Mouse (Mus musculus) liver, postnatal 0 days (tissue): Measurements from ENCODE around the gene Cox6a1. TPM values are rescaled to one million over a fixed set of nuclear protein-coding genes. Genes with fewer than 3 reads are reported as not detected.

Experiments
- ATAC-seq: fragments of 200-750 bp; cut with Nextera tagmentation; 2 replicates; pipeline ENCODE4 v1.8.0; 2017; ENCODE audit warnings: mild to moderate bottlenecking, moderate library complexity
- DNase-seq: peaks from one replicate; pipeline ENCODE4 v3.0.0-alpha.2; 2016
- H3K27ac ChIP-seq: fragments of 300-500 bp; sonication (generic); 2 replicates; pipeline ENCODE4 v1.5.1; 2014; ENCODE audit warnings: antibody characterized with exemption, moderate library complexity, mild to moderate bottlenecking, low read depth
- H3K27me3 ChIP-seq: fragments of 300-500 bp; sonication (generic); 2 replicates; pipeline ENCODE4 v1.6.1; 2014; ENCODE audit warnings: low read length, control low read depth, mixed read lengths; ENCODE audit not compliant: insufficient read depth
- H3K36me3 ChIP-seq: fragments of 300-500 bp; sonication (generic); replicated peaks from 2 replicates; pipeline ENCODE4 v1.6.1; 2014; ENCODE audit warnings: mild to moderate bottlenecking, control low read depth, low read length, moderate library complexity, mixed read lengths; ENCODE audit not compliant: insufficient read depth
- H3K4me1 ChIP-seq: fragments of 300-500 bp; sonication (generic); 2 replicates; pipeline ENCODE4 v1.6.1; 2014; ENCODE audit warnings: antibody characterized with exemption, mild to moderate bottlenecking, control low read depth; ENCODE audit not compliant: insufficient read depth
- H3K4me2 ChIP-seq: fragments of 300-500 bp; sonication (generic); 2 replicates; pipeline ENCODE4 v1.6.1; 2014; ENCODE audit warnings: low read depth, mild to moderate bottlenecking, low read length, moderate library complexity, mixed read lengths
- H3K4me3 ChIP-seq: fragments of 300-500 bp; sonication (generic); 2 replicates; pipeline ENCODE4 v1.5.1; 2014; ENCODE audit warnings: low read depth, low read length
- H3K9ac ChIP-seq: fragments of 300-500 bp; sonication (generic); replicated peaks from 2 replicates; pipeline ENCODE4 v1.6.1; 2014; ENCODE audit warnings: mild to moderate bottlenecking, moderate library complexity
- H3K9me3 ChIP-seq: fragments of 300-500 bp; sonication (generic); 2 replicates; pipeline ENCODE4 v1.6.1; 2016; ENCODE audit warnings: mild to moderate bottlenecking, control low read depth, low read length, mixed read lengths
- CTCF ChIP-seq: sonication (generic); IDR thresholded peaks from 2 replicates; pipeline ENCODE4 v1.5.1; 2016; ENCODE audit warnings: antibody characterized with exemption, low read depth
- EP300 ChIP-seq: IDR thresholded peaks from 2 replicates; pipeline ENCODE4 v1.6.1; 2016; ENCODE audit warnings: antibody characterized with exemption, low read depth, mild to moderate bottlenecking
- WGBS: fragments of 180-500 bp; shearing (Covaris S2); extraction: QIAGEN DNeasy Blood & Tissue Kit; methylation state at CpG from one replicate; pipeline ENCODE4 v1.1.7; 2014; ENCODE audit not compliant: insufficient replicate concordance; 5-methylcytosine and 5-hydroxymethylcytosine counted together
- polyA plus RNA-seq: library from polyadenylated mRNA; unstranded; fragments of >200 nt; fragmentation: Nextera tagmentation; extraction: Ambion mirVana; gene quantifications from 2 replicates; pipeline ENCODE4 v1.2.1, GENCODE M21; 2015

Cox6a1 gene
- polyA plus RNA-seq, 1 experiment from 2014 or later = 952 TPM

DNA sequence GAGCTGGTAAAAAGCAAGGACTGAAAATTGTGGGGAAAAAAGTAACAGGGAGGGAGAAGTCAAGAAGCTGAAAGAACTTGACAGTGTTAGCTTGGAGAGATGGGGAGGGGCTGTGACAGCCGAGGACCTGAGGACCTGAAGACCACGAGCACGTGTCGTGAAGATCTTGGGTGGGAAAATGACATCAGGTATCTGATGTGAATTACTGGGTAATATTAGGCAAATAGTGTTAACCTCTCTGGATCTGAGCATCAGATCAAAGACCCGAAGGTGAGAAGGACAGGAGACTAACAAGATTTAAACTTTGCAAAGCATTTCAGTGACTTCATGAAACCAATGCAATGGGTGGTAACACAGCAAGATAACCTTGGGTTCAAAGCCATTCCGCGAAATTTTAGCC is 8.8 kb downstream of the Cox6a1 start:
- Histone ChIP-seq H3K4me1 (peaks cover 18% of the 10 kb centered on the region), H3K9ac (peak overlapping the region; percentile 93), H3K36me3 (peaks cover 42% of the 10 kb centered on the region), H3K4me2 (peak overlapping the region; percentile 81), H3K9me3 (no peaks in the 10 kb centered on the region), H3K27me3 (no peaks in the 10 kb centered on the region), H3K27ac (peak overlapping the region; percentile 89; the same call in 1 of the 2 replicates), H3K4me3 (peak overlapping the region; percentile 95)
- ATAC-seq (no peak), DNase-seq (no peak)
- TF ChIP-seq CTCF (no peak), EP300 (no peak)
- WGBS = 13% methylated on average over 7 of the region's 7 CpGs

DNA sequence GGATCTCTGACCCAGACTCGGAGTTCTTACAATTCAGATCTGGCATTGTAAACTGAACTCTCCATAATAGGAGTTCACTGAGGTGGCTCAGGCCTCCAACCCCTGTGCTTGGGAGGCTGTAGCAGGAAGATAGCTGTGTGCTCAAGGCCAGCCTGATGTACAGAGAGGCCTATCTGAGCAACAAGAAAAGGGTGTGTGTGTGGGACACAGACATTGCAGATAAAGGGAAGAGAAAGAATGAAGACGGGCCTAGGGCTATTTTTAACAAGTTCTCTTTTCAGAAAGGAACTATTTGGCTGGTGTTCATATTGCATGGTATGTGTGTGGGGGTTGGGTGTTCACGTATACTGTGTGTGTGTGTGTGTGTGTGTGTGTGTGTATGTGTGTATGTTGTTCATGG is 15.2 kb downstream of the Cox6a1 start:
- no peak overlapping the region for H3K9ac ChIP-seq
- ATAC-seq (peak; percentile 88), DNase-seq (no peak)
- WGBS = 30% methylated on average over 3 of the region's 3 CpGs
- no peaks in the 10 kb centered on the region for H3K27me3 ChIP-seq
- TF ChIP-seq CTCF (no peak), EP300 (peak; percentile 85)
- H3K36me3 ChIP-seq = peaks cover 54% of the 10 kb centered on the region
- peaks cover 11% of the 10 kb centered on the region for H3K4me1 ChIP-seq
- H3K4me2 ChIP-seq = peak overlapping the region; percentile 52
- H3K27ac ChIP-seq = peak overlapping the region; percentile 31
- H3K9me3 ChIP-seq = no peaks in the 10 kb centered on the region
- H3K4me3 ChIP-seq = no peak overlapping the region

DNA sequence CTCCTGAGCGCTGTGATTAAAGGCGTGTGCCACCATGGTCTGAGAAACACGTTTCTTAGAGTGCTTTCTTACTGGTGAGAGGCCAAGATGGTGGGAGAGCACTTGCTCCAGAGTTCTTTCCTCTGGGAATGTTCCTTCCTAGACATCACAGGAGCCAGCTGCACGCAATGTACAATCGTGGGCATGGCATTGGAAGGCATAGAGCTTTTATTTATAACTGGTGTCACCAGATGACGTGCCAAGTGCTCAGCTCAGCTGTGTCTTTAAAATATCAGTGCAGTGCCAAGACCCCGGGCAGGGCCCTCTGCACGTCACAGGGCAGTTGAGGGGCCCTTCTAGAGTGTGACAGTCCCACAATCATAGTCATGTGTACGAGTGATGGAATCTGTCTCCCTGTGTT is 17.8 kb downstream of the Cox6a1 start:
- no peak overlapping the region for H3K4me3 ChIP-seq
- TF ChIP-seq CTCF (no peak), EP300 (no peak)
- no peak overlapping the region for H3K4me2 ChIP-seq
- DNase-seq = no peak
- WGBS = 89% methylated on average over 9 of the region's 9 CpGs
- H3K9me3 ChIP-seq = no peaks in the 10 kb centered on the region
- H3K27me3 ChIP-seq = no peaks in the 10 kb centered on the region
- peaks cover 16% of the 10 kb centered on the region for H3K4me1 ChIP-seq
- no peak overlapping the region for H3K9ac ChIP-seq
- H3K36me3 ChIP-seq = peaks cover 49% of the 10 kb centered on the region
- no peak for ATAC-seq
- no peak overlapping the region for H3K27ac ChIP-seq

DNA sequence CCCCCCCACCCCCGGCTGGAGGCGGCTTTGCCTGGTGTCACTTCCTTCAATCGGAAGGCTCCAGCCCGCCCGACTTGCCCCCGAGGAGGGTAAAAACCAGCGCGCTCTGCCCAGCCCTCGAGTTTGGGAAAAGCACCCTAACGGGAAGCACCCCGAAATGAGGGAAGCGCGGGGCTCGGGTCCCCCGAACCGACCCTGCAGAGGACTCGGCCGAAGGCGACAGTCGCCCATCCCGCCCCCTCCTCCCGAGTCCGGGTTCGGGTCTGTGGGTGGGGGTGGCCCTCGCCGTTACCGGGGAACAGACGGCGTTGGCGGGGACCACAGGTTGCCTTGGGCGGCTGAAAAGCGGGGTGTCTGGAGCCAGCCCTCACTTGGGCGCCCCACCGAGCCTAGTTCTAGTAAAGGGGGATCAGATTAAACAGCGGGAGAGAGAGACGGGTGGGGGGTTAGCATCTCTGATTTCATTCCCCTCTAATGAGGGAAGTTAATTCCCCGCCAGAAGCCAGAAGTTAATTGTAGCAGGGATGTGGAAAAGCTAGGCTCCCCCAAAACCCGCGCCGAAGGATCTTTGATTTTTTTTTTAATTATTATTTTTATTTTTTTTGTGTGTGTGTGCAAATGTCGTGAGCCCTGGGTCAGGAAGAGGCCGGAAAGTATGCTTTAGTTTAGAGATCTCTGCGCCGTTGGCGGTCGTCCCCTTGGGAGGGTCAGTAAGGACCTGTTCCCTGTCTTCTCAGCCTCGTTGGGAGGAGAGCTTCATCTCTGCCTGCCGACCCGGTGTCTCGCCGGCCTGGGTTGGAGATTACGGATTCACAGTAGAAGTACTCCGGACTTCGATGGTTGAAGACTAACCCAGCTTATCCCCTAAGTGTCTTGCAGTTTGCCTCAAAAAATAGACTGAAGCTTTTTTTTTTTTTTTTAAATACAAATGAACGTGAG is 20.9 kb downstream of the Cox6a1 start:
- H3K4me2 ChIP-seq = peak overlapping the region; percentile 90
- peak overlapping the region; percentile 85 for H3K4me3 ChIP-seq
- H3K9ac ChIP-seq = peak overlapping the region; percentile 82
- no peak for TF ChIP-seq EP300
- TF ChIP-seq CTCF = no peak
- peaks cover 20% of the 10 kb centered on the region for H3K36me3 ChIP-seq
- peaks cover 8% of the 10 kb centered on the region for H3K4me1 ChIP-seq
- under 1% methylated on average over 55 of the region's 55 CpGs for WGBS
- H3K27ac ChIP-seq = peak overlapping the region; percentile 61
- H3K9me3 ChIP-seq = no peaks in the 10 kb centered on the region
- DNase-seq (peak; percentile 60), ATAC-seq (no peak)
- no peaks in the 10 kb centered on the region for H3K27me3 ChIP-seq

DNA sequence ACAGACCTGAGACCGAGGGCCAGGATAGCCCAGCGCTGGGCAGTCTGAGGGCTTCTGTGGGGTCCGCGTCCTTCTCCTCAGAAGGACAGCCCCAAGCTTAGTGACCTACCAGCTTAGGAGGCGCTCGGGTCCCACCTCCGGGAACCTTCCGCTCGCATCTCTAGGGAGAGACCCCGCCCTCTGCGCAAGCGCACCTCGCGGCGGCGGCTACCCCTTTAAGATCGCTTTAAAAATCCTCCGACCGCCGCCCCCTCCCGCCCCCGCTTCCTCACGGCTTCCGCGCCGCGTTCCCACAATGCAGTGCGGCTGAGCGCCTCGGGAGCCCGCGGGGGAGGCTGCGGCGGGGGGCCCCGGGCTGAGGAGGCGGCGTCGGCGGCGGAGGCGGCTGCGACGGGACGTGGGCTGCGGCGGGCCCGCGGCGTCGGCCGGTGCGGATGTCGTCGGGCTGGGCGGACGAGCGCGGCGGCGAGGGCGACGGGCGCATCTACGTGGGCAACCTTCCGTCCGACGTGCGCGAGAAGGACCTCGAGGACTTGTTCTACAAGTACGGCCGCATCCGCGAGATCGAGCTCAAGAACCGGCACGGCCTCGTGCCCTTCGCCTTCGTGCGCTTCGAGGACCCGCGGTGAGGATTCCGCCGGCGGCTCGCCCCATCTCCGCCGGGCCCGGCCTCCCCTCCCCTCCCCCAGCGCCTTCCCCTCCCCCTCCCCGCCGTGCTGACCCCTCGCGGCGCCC is 21.7 kb downstream of the Cox6a1 start, which contains the start of gene Srsf9:
Gene Srsf9 (plus strand): TSS at position 303 of the 735 bp plus-strand sequence.
- peaks cover 8% of the 10 kb centered on the region for H3K4me1 ChIP-seq
- peak within 1 kb of the TSS; percentile 82 for H3K9ac ChIP-seq
- H3K4me3 ChIP-seq = peak within 1 kb of the TSS; percentile 85
- DNase-seq (peak; percentile 97), ATAC-seq (peak; percentile 93)
- peak within 1 kb of the TSS; percentile 61 for H3K27ac ChIP-seq
- H3K4me2 ChIP-seq = peak within 1 kb of the TSS; percentile 90
- WGBS = 1% methylated on average over 77 of the region's 97 CpGs
- peaks cover 11% of the 10 kb centered on the region for H3K36me3 ChIP-seq
- TF ChIP-seq EP300 (no peak), CTCF (no peak)
- H3K27me3 ChIP-seq = no peaks in the 10 kb centered on the region
- H3K9me3 ChIP-seq = no peaks in the 10 kb centered on the region

DNA sequence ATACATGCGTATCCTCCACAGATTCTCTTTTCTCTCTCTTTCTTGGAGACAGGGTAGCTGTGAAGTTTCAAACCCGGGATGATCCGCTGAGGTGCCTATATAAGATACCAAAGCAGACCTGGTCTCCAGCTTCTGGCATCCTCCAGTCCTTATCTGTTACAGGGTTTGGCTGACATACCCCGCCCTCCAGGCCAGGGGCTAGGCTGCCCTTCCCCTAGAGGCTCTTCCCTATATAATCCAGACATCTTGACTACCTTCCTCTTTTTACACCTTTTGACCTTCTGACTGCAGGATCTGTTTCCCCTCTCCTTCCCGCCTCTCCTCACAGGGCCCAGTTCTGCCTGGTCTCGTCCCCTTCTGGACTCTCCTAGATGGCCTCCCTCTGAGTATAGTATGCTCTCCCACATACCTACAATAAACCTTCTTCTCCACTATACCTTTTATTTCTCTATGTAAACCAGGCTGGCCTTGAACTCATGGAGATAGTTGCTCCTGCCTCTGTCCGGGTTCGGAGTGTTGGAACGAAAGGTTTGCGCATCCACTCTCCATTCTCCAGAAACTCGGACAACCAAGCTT is 22.4 kb downstream of the Cox6a1 start:
- H3K27me3 ChIP-seq = no peaks in the 10 kb centered on the region
- H3K4me2 ChIP-seq = peak overlapping the region; percentile 90
- H3K4me1 ChIP-seq = peaks cover 8% of the 10 kb centered on the region
- peaks cover 4% of the 10 kb centered on the region for H3K36me3 ChIP-seq
- no peaks in the 10 kb centered on the region for H3K9me3 ChIP-seq
- peak overlapping the region; percentile 82 for H3K9ac ChIP-seq
- WGBS = 15% methylated on average over 11 of the region's 11 CpGs
- peak; percentile 40 for ATAC-seq
- H3K4me3 ChIP-seq = peak overlapping the region; percentile 85
- H3K27ac ChIP-seq = peak overlapping the region; percentile 61
- no peak for TF ChIP-seq EP300
- TF ChIP-seq CTCF = 0 out of 2 replicates have a peak, but pooled peaks have one; percentile 4
- DNase-seq = peak; percentile 48
